Mouse (Mus musculus) 3134 (cell line): ENCODE results near the gene Mpdz.

Experiments used
- DNase-seq: peaks from one replicate; pipeline ENCODE4 v3.0.0-alpha.2; 2011; ENCODE audit warnings: low spot score; ENCODE audit not compliant: insufficient read length; ENCODE audit errors: extremely low read depth

Mpdz gene

DNA sequence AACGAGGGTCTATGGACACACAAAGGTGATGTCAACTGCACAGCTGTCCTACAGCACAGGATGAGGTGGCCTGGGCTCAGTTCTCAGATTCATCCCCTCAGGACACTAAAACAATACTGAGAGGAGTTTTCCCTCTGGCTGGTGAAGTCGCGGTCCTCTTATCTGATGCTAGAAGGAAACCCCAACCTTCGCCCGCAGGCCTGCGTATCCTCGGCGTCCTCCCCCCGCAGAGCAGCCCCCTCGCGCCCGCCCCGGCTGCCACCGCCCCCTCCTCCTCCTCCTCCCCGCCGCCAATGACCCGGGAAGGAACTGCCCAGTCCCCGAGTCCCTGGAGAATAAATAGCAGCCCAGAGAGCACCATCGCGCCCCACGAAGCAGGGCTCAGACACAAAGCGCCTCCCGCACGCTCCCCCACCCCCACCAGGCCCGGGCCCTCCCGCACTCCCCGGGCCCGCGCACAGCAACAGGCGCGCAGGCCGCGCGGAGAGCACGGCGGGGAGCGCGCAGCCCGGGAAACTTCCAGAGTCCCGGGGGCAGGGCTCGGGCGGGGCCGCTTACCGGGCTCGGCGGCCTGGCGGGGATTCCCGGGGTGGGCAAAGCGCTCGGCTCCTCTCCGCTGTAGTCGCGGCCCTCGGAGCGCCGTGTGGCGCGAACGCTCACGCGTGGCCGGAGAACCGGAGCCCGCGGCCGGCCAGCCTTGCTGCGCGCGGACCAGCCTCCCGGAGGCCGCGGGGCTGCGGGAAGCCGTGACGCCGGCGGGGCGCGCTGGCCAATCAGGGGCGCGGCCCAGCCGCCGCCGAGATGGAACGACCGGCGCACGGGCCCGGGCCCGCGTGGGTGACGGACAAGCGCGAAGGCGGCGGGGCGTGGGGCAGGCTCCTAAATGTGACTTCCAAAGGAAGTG, at the start of gene Mpdz:
TSS of gene Mpdz (minus strand) at position 738 of the 904 bp plus-strand sequence.
- peak; percentile 88 for DNase-seq

- DNase-seq: no peak
Measured at GRCm38 (mm10) chr4:81490556-81490955, 47.9 kb upstream of the Mpdz start.

DNA sequence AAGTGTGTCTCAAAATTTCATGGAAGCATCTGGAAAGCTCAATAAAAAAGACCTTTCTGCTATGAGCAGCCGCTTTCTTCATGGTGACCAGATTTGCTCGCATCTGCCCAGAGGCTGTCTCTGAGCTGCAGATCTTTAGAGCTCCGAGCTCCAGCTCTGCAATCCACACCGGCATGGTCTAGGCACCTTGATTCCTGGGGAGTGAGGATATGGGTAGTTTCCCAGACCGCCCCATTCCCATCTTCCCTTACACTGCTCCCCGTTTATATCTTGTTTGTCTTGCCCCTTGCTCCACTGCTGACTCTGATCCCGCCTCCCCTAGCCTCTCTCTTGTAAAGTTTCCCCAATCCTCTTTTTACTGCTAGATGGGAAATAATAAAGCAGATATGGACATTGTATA, 42.0 kb upstream of the Mpdz start:
- no peak for DNase-seq

- DNase-seq: no peak
Measured at GRCm38 (mm10) chr4:81483887-81484602, 41.4 kb upstream of the Mpdz start.

- DNase-seq: no peak
Measured at GRCm38 (mm10) chr4:81483159-81483558, 40.5 kb upstream of the Mpdz start.

- no peak for DNase-seq
Measured at GRCm38 (mm10) chr4:81466821-81467220, 24.2 kb upstream of the Mpdz start.

- no peak for DNase-seq
Measured at GRCm38 (mm10) chr4:81465172-81465571, 22.6 kb upstream of the Mpdz start.

DNA sequence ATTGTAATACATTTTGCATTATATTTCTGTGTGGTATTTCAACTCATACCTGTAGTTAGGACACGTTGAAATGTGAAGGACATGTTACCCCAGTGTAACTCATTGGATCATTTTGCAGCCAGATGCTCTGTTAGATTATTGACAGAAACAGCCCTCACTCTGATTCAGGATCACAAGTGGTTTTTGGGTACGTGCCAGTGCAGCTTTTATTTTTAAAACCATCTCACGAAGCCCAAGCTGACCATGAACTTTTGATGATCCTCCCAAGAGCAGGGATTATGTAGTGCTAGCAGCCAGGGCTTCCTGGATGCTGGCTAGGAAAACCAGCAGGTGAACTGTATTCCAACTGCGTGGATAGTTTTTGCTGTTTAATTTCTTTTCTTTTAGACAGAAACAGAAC, 19.6 kb upstream of the Mpdz start:
- DNase-seq: no peak

DNA sequence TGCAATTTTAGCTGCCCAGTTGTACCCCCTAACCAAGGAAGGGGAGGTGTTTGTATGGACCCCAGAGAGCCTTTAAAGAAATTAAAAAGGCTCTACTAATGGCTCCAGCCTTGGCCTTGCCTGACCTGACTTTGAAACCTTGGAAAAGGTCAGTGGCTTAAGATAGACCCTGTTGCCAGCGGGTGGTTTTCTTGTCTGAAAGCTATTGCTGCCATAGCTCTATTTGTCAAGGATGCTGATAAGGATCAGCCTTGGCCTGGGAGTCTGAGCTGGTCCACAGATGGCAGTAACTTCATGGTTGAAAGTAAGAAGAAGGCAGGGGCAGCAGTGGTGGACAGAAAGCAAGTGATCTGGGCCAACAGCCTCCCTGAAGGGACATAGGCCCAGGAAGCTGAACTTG, 16.3 kb upstream of the Mpdz start:
- no peak for DNase-seq

DNA sequence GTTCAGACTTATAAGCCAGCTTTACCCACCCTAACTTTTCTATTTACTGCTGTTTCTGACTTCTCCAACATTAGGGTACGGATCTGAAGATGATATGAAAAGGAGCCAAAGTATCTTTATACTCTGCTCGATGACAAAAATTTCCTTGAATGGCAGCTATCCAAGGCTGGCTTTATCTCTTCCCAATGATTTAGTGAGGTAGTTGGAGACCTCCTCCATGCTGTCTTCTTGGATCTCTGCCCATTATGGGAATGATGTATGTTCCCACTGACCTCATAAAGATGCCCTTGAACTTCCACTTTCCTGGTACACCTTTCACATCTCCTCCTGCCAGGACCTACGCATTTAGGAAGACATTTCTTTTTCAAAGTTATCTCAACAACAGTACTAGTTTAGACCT, 11.2 kb upstream of the Mpdz start:
- DNase-seq: no peak

GRCm38 (mm10) chr4:81452183-81452582, 9.6 kb upstream of the Mpdz start:
- no peak for DNase-seq

DNA sequence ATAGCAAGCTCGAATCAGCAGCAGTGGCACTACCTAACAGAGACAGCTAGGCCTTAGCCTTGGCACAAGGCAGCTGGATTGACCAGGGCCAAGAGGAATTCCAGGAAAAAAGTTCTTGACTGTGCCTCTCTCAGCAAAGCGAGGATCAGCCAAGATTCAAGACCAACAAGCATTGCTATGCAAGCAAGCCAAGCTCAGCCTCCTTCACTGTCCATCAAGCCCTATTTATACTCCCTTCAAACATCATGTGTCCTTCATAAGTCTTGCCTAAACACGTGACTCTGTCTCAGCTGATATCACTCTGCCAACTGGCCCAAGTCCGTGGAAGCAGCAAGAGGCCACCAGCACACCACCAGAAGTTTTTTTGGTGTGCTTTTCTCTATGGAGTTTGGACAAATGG, 6.8 kb upstream of the Mpdz start:
- no peak for DNase-seq

DNA sequence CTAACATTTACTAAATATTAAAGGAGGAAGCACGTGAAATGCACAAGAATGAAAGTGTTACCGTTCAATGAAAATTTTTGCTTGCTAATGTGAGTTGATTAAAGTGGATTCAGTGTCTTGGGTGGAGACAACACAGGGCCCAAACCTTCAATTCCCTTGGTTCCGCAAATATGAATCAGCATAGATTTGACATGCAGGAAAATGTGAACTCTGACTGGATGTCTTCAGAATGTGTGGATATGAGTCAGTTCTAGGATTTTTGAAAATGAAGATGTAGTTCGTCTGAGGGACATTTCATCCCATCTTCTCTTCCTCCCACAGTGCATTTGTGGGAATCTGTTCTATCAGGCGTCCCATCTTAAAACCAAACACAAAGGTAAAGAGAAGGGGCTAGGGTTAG, 951 bp upstream of the Mpdz start:
- no peak for DNase-seq

DNA sequence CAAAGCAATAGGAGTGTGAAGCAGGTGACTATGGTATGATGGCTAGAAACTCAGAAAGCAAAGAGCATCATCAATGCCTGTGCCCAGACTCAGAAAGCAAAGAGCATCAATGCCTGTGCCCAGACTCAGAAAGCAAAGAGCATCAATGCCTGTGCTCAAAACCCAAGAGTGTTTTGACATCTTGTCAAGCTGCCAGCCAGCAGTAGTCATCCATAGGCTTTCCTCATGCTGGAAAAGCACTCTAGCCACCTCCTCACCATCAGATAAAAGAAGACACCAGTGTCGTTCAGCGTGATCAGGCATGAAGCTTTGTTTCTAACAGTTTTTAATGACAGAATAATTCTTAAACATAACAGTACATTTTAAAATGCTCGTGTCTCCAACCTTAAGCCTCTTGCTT, 8.7 kb downstream of the Mpdz start:
- no peak for DNase-seq

DNA sequence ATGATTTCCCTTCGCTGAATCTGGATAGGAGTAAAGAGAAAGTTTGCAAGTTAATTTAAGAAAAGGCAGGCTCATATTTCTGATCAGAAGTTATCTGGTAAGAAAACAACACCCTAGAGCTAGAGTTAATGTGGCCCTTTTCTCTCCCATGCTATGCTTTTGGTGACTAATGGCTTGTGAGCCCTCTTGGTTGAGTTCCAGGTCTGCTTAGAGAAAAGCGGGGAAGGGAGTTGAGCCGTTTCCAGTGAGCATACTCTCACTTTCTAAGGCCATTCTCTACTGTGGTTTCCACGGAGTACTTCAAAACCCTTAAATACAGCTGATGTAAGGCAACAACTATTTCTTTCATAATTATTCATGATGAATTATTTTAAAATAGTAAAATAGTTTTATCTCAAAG, 11.8 kb downstream of the Mpdz start:
- peak; percentile 44 for DNase-seq

- DNase-seq: peak; percentile 41
Measured at GRCm38 (mm10) chr4:81430105-81430504, 12.5 kb downstream of the Mpdz start.

DNA sequence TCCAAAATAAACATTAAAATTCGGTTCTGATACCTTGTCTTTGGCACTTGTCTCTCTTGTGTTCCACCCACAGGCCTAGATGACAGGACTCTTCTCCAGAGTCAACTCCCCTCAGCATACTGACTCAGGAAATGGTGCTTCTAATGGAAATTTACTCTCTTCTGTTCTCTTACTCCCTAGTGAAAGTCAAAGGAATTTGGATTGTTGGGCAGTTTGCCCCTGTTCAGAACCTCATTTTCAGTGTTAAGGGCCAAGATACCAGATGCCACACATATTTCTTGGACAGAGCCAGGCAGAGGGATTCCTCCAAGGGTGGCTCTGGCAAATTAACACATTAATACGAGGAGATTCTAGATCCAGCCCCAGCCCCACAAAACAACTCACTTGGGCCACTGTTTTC, 12.9 kb downstream of the Mpdz start:
- peak; percentile 65 for DNase-seq

DNA sequence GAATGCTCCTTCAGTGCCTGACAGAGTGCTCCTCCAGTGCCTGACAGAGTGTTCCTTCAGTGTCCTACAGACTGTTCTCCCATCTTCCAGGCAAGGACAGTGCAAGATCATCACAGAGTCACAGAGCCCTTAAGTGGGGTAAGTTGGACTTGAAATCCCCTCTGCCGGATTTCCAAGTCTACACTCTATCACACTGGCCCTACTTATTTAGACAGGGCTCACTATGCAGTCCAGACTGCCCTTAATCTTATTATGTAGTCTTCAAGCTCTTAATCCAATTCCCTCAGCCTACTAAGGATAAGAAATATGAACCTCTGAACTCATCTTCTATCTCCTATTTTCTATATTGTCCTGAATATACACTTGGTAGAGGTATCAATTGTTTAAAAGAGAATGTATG, 19.1 kb downstream of the Mpdz start:
- DNase-seq: no peak

GRCm38 (mm10) chr4:81421621-81422020, 21.0 kb downstream of the Mpdz start:
- DNase-seq: no peak

GRCm38 (mm10) chr4:81415324-81416026, 27.1 kb downstream of the Mpdz start:
- DNase-seq: no peak

DNA sequence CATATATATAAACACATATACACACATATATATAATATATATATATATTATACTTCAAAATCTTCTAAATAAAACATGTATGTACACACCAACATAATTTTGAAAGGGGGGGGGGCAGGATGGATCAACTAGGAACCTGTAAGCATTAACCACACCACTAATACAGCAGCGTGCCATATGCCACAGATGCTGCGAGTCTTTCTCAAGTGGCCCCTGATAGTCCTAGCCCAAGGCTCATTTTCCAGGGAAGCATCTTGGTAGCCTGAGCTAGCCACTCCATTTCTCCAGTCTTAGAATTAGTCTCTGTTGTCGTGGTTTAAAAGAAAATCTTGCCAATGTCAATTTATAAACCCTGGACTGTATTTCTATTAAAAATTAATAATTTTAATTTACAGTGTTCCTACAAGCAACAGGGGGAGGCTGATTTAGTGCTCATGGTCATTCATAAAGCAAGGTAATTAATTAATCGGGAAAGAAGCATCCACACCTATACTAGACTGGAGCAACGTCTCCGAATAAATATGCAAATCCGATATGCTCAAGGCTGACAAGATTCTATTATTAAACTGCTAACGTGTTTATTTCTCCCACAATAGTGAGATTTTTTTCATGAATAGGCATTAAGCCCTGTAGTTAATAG, 27.8 kb downstream of the Mpdz start:
- DNase-seq: no peak
